Mouse (Mus musculus) midbrain, postnatal 0 days (tissue): ENCODE measurements around the gene Fig4. TPM values are rescaled to one million over a fixed set of nuclear protein-coding genes. Genes with fewer than 3 reads are reported as not detected.
A peak's percentile ranks its signal among the peaks of the same experiment; 100 is the strongest.

Experiments
- ATAC-seq: fragments of 200-750 bp; cut with Nextera tagmentation; 2 replicates; pipeline ENCODE4 v1.8.0; 2017; ENCODE audit warnings: moderate number of reproducible peaks, mild to moderate bottlenecking, moderate TSS enrichment, moderate library complexity; ENCODE audit not compliant: low FRiP score
- DNase-seq: peaks from one replicate; pipeline ENCODE4 v3.0.0-alpha.2; 2015; ENCODE audit warnings: low spot score
- H3K27ac ChIP-seq: fragments of 300-500 bp; sonication (generic); 2 replicates; pipeline ENCODE4 v1.5.1; 2014; ENCODE audit warnings: low read depth, mild to moderate bottlenecking, low read length, mixed read lengths
- H3K27me3 ChIP-seq: fragments of 300-500 bp; sonication (generic); 2 replicates; pipeline ENCODE4 v1.6.1; 2014; ENCODE audit warnings: low read length, control low read depth, mixed read lengths; ENCODE audit not compliant: insufficient read depth
- H3K36me3 ChIP-seq: fragments of 300-500 bp; sonication (generic); 2 replicates; pipeline ENCODE4 v1.6.1; 2014; ENCODE audit warnings: low read length, control low read depth, mixed read lengths; ENCODE audit not compliant: insufficient read depth
- H3K4me1 ChIP-seq: fragments of 300-500 bp; sonication (generic); 2 replicates; pipeline ENCODE4 v1.6.1; 2014; ENCODE audit warnings: mild to moderate bottlenecking, control low read depth, antibody characterized with exemption, low read length, mixed read lengths; ENCODE audit not compliant: insufficient read depth
- H3K4me2 ChIP-seq: fragments of 300-500 bp; sonication (generic); 2 replicates; pipeline ENCODE4 v1.6.1; 2014; ENCODE audit warnings: low read depth, mild to moderate bottlenecking, low read length, mixed read lengths; ENCODE audit not compliant: poor library complexity, severe bottlenecking
- H3K4me3 ChIP-seq: fragments of 300-500 bp; sonication (generic); 2 replicates; pipeline ENCODE4 v1.5.1; 2014; ENCODE audit warnings: low read depth, mild to moderate bottlenecking, low read length, moderate library complexity
- H3K9ac ChIP-seq: fragments of 300-500 bp; sonication (generic); replicated peaks from 2 replicates; pipeline ENCODE4 v1.6.1; 2014; ENCODE audit warnings: mild to moderate bottlenecking, low read length, moderate library complexity, mixed read lengths; ENCODE audit not compliant: poor library complexity, severe bottlenecking
- H3K9me3 ChIP-seq: fragments of 300-500 bp; sonication (generic); 2 replicates; pipeline ENCODE4 v1.6.1; 2016; ENCODE audit warnings: low read length, control low read depth
- CTCF ChIP-seq: IDR thresholded peaks from 2 replicates; pipeline ENCODE4 v1.5.1; 2016; ENCODE audit warnings: antibody characterized with exemption, mild to moderate bottlenecking
- WGBS: fragments of 180-500 bp; shearing (Covaris S2); extraction: QIAGEN DNeasy Blood & Tissue Kit; methylation state at CpG from one replicate; pipeline ENCODE4 v1.1.7; 2014; 5-methylcytosine and 5-hydroxymethylcytosine counted together
- polyA plus RNA-seq: library from polyadenylated mRNA; unstranded; fragments of >200 nt; fragmentation: Nextera tagmentation; extraction: Ambion mirVana; gene quantifications from 2 replicates; pipeline ENCODE4 v1.2.1, GENCODE M21; 2015
- total RNA-seq: library from RNA; depleted of rRNA; stranded (reverse); fragments of >200 nt; gene quantifications from 2 replicates; pipeline ENCODE4 v1.2.3, GENCODE M21; 2014

Gene Fig4
- total and polyA plus RNA-seq, 2 experiments from 2014 or later: 30.1 to 31.0 TPM

GRCm38 (mm10) chr10:41204637-41205315, 98.3 kb downstream of the Fig4 start:
- H3K4me2 ChIP-seq: no peak overlapping the region
- peaks cover 4% of the 10 kb centered on the region; the same call in 1 of the 2 replicates for H3K4me1 ChIP-seq
- no peak overlapping the region for H3K4me3 ChIP-seq
- DNase-seq (no peak), ATAC-seq (no peak)
- WGBS: 73% methylated on average over 11 of the region's 11 CpGs
- no peak overlapping the region for H3K9ac ChIP-seq
- TF ChIP-seq CTCF: no peak
- H3K27ac ChIP-seq: no peak overlapping the region
- H3K36me3 ChIP-seq: no peaks in the 10 kb centered on the region
- no peaks in the 10 kb centered on the region for H3K27me3 ChIP-seq
- H3K9me3 ChIP-seq: no peaks in the 10 kb centered on the region

- WGBS: 64% methylated on average over 5 of the region's 5 CpGs
- no peak overlapping the region for H3K4me3 ChIP-seq
Observed at GRCm38 (mm10) chr10:41204191-41204590, 98.9 kb downstream of the Fig4 start.

GRCm38 (mm10) chr10:41198719-41199118, 104.3 kb downstream of the Fig4 start:
- Histone ChIP-seq H3K4me2 (no peak overlapping the region), H3K9ac (no peak overlapping the region), H3K27ac (no peak overlapping the region), H3K36me3 (no peaks in the 10 kb centered on the region), H3K9me3 (no peaks in the 10 kb centered on the region), H3K4me3 (no peak overlapping the region), H3K4me1 (no peaks in the 10 kb centered on the region), H3K27me3 (no peaks in the 10 kb centered on the region)
- 24% methylated on average over 6 of the region's 6 CpGs for WGBS
- no peak for TF ChIP-seq CTCF
- no peak for ATAC-seq
- DNase-seq: no peak

More at GRCm38 (mm10) chr10:41204191-41204590, 98.9 kb downstream of the Fig4 start:
- H3K27me3 ChIP-seq: no peaks in the 10 kb centered on the region
- H3K9ac ChIP-seq: no peak overlapping the region
- ATAC-seq (no peak), DNase-seq (no peak)
- H3K27ac ChIP-seq: no peak overlapping the region
- no peak overlapping the region for H3K4me2 ChIP-seq
- no peaks in the 10 kb centered on the region for H3K9me3 ChIP-seq
- no peaks in the 10 kb centered on the region for H3K4me1 ChIP-seq
- no peaks in the 10 kb centered on the region for H3K36me3 ChIP-seq
- TF ChIP-seq CTCF: no peak

GRCm38 (mm10) chr10:41197788-41198187, 105.3 kb downstream of the Fig4 start:
- ATAC-seq (0 out of 2 replicates have a peak, but pooled peaks have one; percentile 54), DNase-seq (no peak)
- H3K36me3 ChIP-seq: no peaks in the 10 kb centered on the region
- H3K4me3 ChIP-seq: no peak overlapping the region
- H3K4me1 ChIP-seq: no peaks in the 10 kb centered on the region
- WGBS: 87% methylated on average over 5 of the region's 5 CpGs
- no peak for TF ChIP-seq CTCF
- no peak overlapping the region for H3K27ac ChIP-seq
- no peaks in the 10 kb centered on the region for H3K27me3 ChIP-seq
- no peak overlapping the region for H3K4me2 ChIP-seq
- no peaks in the 10 kb centered on the region for H3K9me3 ChIP-seq
- H3K9ac ChIP-seq: no peak overlapping the region

- Histone ChIP-seq H3K27me3 (no peaks in the 10 kb centered on the region), H3K9me3 (no peaks in the 10 kb centered on the region), H3K4me1 (no peaks in the 10 kb centered on the region), H3K4me2 (no peak overlapping the region), H3K36me3 (no peaks in the 10 kb centered on the region), H3K9ac (no peak overlapping the region), H3K4me3 (no peak overlapping the region), H3K27ac (no peak overlapping the region)
- DNase-seq (no peak), ATAC-seq (no peak)
- WGBS: 71% methylated on average over 4 of the region's 4 CpGs
- TF ChIP-seq CTCF: no peak
Observed at GRCm38 (mm10) chr10:41196295-41196694, 106.8 kb downstream of the Fig4 start.

GRCm38 (mm10) chr10:41189392-41189791, 113.7 kb downstream of the Fig4 start:
- no peak overlapping the region for H3K27ac ChIP-seq
- ATAC-seq (no peak), DNase-seq (no peak)
- peaks cover 9% of the 10 kb centered on the region; the same call in 1 of the 2 replicates for H3K36me3 ChIP-seq
- no peak overlapping the region for H3K4me2 ChIP-seq
- no peak for TF ChIP-seq CTCF
- no peak overlapping the region for H3K4me3 ChIP-seq
- H3K9me3 ChIP-seq: no peaks in the 10 kb centered on the region
- no peak overlapping the region for H3K9ac ChIP-seq
- WGBS: 66% methylated on average over 3 of the region's 3 CpGs
- no peaks in the 10 kb centered on the region for H3K27me3 ChIP-seq
- no peaks in the 10 kb centered on the region for H3K4me1 ChIP-seq
